Mouse (Mus musculus): ENCODE measurements at regions not wholly inside any gene's neighbourhood (a gene's known extent, or its start where the extent isn't known, plus 50 kb on each side); places are given as distances from the start of the nearest gene placed in this dataset.

DNA sequence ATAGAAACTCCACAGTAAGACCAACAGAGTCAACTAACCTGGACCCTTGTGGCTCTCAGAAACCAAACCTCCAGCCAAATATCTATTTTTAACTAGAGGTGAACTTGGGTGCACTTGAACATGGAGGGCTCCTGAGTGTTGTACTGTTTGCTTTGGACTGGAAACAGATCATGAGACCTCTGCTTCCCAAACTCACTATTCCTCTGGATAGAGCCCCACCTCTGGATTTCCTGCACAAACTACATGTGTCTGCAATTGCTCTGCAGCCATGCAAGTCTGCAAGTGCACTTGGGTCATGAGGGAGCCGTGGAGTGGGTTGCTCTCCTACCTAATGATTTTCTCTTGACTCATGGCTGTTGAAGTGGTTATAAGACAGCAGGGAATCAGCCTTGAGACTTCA, 759.9 kb upstream of the Fam160b2 start:
- Histone ChIP-seq H3K9ac (ENCODE audit: insufficient read depth, low read depth, low read length, poor library complexity, severe bottlenecking) (no peak overlapping the region), H3K4me3 (ENCODE audit: insufficient read depth in 1 of 2, low read depth in 1 of 2, low read length in 2 of 2, poor library complexity in 1 of 2, severe bottlenecking in 1 of 2) (no peak overlapping the region), H3K36me3 (ENCODE audit: control insufficient read depth, insufficient read depth, low read length, poor library complexity, severe bottlenecking) (no peaks in the 10 kb centered on the region), H3K27ac (ENCODE audit: insufficient read depth, low read depth, low read length, poor library complexity, severe bottlenecking) (no peak overlapping the region), H3K9me3 (ENCODE audit: control insufficient read depth, insufficient read depth, low read depth, low read length) (no peaks in the 10 kb centered on the region), H3K4me1 (ENCODE audit: control insufficient read depth in 2 of 2, insufficient read depth in 2 of 2, low read length in 2 of 2, poor library complexity in 1 of 2) (no peaks in the 10 kb centered on the region)
- in situ Hi-C loops (cut with MboI; ENCODE audit: low sequenced_read_pairs in 2 of 2, unreplicated experiment in 2 of 2), result no loop called here
- DNase-seq (ENCODE audit: low read depth, low spot score), result no peak
- TF ChIP-seq ZC3H11A (IDR thresholded peaks at IDR 0.05; ENCODE audit: borderline replicate concordance, low read depth, low read length), result no peak
- TF ChIP-seq CHD2 (IDR thresholded peaks at IDR 0.05; ENCODE audit: low read depth, low read length), result no peak
- TF ChIP-seq HCFC1 (IDR thresholded peaks at IDR 0.05; ENCODE audit: borderline replicate concordance, insufficient read depth, low read length), result no peak
- TF ChIP-seq ZNF384 (IDR thresholded peaks at IDR 0.05; ENCODE audit: low read depth, low read length), result no peak

DNA sequence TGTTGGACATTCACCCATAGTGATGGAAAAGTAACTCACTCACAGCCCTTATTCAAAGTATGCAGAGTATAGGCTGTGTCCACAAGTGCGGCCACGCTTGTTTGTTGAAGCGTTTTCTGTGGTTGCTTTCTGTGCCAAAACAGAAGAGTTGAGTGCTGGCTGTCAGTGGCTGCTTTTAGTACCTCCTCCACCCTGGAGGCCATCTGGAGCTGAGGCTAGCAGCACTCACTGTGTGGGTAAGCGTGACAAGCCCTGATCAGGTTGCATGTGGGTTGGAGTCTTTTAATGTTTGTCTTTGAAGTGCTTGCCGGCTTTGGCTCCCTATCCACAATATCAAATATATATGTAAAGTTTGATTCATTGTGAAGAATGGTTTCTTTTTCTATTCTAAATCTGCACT, 738.6 kb upstream of the Fam160b2 start:
- in situ Hi-C loops (cut with MboI; ENCODE audit: low sequenced_read_pairs in 2 of 2, unreplicated experiment in 2 of 2), result no loop called here
- TF ChIP-seq ZNF384 (IDR thresholded peaks at IDR 0.05; ENCODE audit: low read depth, low read length) (no peak), CHD2 (IDR thresholded peaks at IDR 0.05; ENCODE audit: low read depth, low read length) (no peak), MAFK (IDR thresholded peaks at IDR 0.05; ENCODE audit: insufficient read depth, low read depth, low read length) (no peak), HCFC1 (IDR thresholded peaks at IDR 0.05; ENCODE audit: borderline replicate concordance, insufficient read depth, low read length) (no peak)
- Histone ChIP-seq H3K9me3 (ENCODE audit: control insufficient read depth, insufficient read depth, low read depth, low read length) (no peaks in the 10 kb centered on the region), H3K4me1 (ENCODE audit: control insufficient read depth in 2 of 2, insufficient read depth in 2 of 2, low read length in 2 of 2, poor library complexity in 1 of 2) (no peaks in the 10 kb centered on the region), H3K4me3 (ENCODE audit: insufficient read depth in 1 of 2, low read depth in 1 of 2, low read length in 2 of 2, poor library complexity in 1 of 2, severe bottlenecking in 1 of 2) (no peak overlapping the region), H3K36me3 (ENCODE audit: control insufficient read depth, insufficient read depth, low read length, poor library complexity, severe bottlenecking) (no peaks in the 10 kb centered on the region), H3K9ac (ENCODE audit: insufficient read depth, low read depth, low read length, poor library complexity, severe bottlenecking) (no peak overlapping the region), H3K27ac (ENCODE audit: insufficient read depth, low read depth, low read length, poor library complexity, severe bottlenecking) (no peak overlapping the region)
- DNase-seq (ENCODE audit: low read depth, low spot score), result no peak

DNA sequence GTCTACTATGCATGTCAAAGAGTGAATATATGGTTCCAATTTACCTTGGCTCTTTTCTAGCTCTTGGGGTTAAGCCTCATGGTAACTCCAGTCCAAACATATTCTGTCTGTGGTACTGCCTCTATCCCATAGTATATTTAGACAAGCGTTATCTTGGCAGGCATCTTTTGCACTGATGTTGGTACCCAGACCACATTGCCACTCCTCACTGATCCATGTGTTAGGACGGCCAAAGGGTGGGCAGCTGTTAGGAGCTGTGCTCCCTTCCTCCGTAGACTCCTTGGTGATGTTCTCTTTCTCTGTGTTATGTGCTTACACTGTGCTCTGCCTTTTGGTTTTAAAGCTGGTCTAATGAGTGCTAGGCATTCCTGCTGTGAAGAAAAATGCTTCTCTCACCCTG, 737.3 kb upstream of the Fam160b2 start:
- H3K9ac ChIP-seq (ENCODE audit: insufficient read depth, low read depth, low read length, poor library complexity, severe bottlenecking), result no peak overlapping the region
- H3K9me3 ChIP-seq (ENCODE audit: control insufficient read depth, insufficient read depth, low read depth, low read length), result no peaks in the 10 kb centered on the region
- no peak overlapping the region for H3K27ac ChIP-seq (ENCODE audit: insufficient read depth, low read depth, low read length, poor library complexity, severe bottlenecking)
- H3K36me3 ChIP-seq (ENCODE audit: control insufficient read depth, insufficient read depth, low read length, poor library complexity, severe bottlenecking), result no peaks in the 10 kb centered on the region
- no peaks in the 10 kb centered on the region for H3K4me1 ChIP-seq (ENCODE audit: control insufficient read depth in 2 of 2, insufficient read depth in 2 of 2, low read length in 2 of 2, poor library complexity in 1 of 2)
- no peak for DNase-seq (ENCODE audit: low read depth, low spot score)
- H3K4me3 ChIP-seq (ENCODE audit: insufficient read depth in 1 of 2, low read depth in 1 of 2, low read length in 2 of 2, poor library complexity in 1 of 2, severe bottlenecking in 1 of 2), result no peak overlapping the region
- in situ Hi-C loops (cut with MboI; ENCODE audit: low sequenced_read_pairs in 2 of 2, unreplicated experiment in 2 of 2), result no loop called here
- no peak for TF ChIP-seq HCFC1 (IDR thresholded peaks at IDR 0.05; ENCODE audit: borderline replicate concordance, insufficient read depth, low read length)
- no peak for TF ChIP-seq ZC3H11A (IDR thresholded peaks at IDR 0.05; ENCODE audit: borderline replicate concordance, low read depth, low read length)
- TF ChIP-seq MAFK (IDR thresholded peaks at IDR 0.05; ENCODE audit: insufficient read depth, low read depth, low read length), result no peak
- no peak for TF ChIP-seq CHD2 (IDR thresholded peaks at IDR 0.05; ENCODE audit: low read depth, low read length)
- no peak for TF ChIP-seq ZNF384 (IDR thresholded peaks at IDR 0.05; ENCODE audit: low read depth, low read length)

DNA sequence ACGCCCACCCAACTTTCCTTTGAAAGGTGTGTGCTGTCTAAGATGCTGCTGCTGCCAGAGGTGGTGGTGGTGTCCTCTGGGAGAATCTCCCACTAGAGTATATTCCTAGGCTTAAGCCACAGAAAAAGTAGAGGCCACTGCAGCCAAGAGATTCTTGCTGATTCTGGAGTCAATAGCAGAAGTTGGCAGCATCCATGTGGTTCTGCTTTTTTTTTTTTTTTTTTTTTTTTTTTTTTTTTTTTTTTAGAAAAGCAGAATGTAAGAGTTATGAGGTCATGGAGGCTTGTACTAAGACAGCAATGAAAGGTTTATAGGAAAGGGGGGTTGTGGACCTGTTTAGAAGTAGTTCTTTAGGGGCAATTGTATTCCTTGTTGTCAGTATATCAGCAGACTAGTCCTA, 734.4 kb upstream of the Fam160b2 start:
- no peak overlapping the region for H3K27ac ChIP-seq (ENCODE audit: insufficient read depth, low read depth, low read length, poor library complexity, severe bottlenecking)
- no peak overlapping the region for H3K9ac ChIP-seq (ENCODE audit: insufficient read depth, low read depth, low read length, poor library complexity, severe bottlenecking)
- H3K36me3 ChIP-seq (ENCODE audit: control insufficient read depth, insufficient read depth, low read length, poor library complexity, severe bottlenecking), result no peaks in the 10 kb centered on the region
- no peaks in the 10 kb centered on the region for H3K9me3 ChIP-seq (ENCODE audit: control insufficient read depth, insufficient read depth, low read depth, low read length)
- in situ Hi-C loops (cut with MboI; ENCODE audit: low sequenced_read_pairs in 2 of 2, unreplicated experiment in 2 of 2), result no loop called here
- H3K4me3 ChIP-seq (ENCODE audit: insufficient read depth in 1 of 2, low read depth in 1 of 2, low read length in 2 of 2, poor library complexity in 1 of 2, severe bottlenecking in 1 of 2), result no peak overlapping the region
- TF ChIP-seq CHD2 (IDR thresholded peaks at IDR 0.05; ENCODE audit: low read depth, low read length), result no peak
- TF ChIP-seq ZNF384 (IDR thresholded peaks at IDR 0.05; ENCODE audit: low read depth, low read length), result no peak
- no peak for TF ChIP-seq MAFK (IDR thresholded peaks at IDR 0.05; ENCODE audit: insufficient read depth, low read depth, low read length)
- no peak for TF ChIP-seq HCFC1 (IDR thresholded peaks at IDR 0.05; ENCODE audit: borderline replicate concordance, insufficient read depth, low read length)
- no peak for TF ChIP-seq ZC3H11A (IDR thresholded peaks at IDR 0.05; ENCODE audit: borderline replicate concordance, low read depth, low read length)
- H3K4me1 ChIP-seq (ENCODE audit: control insufficient read depth in 2 of 2, insufficient read depth in 2 of 2, low read length in 2 of 2, poor library complexity in 1 of 2), result no peaks in the 10 kb centered on the region
- DNase-seq (ENCODE audit: low read depth, low spot score), result no peak
